Mouse (Mus musculus) inflammation-experienced regulatory T-cells, adult 6 months (primary cell): ENCODE data around the gene Bod1l. TPM values are rescaled to one million over a fixed set of nuclear protein-coding genes. Genes with fewer than 3 reads are reported as not detected.

ENCODE experiments used
- ATAC-seq: one replicate; pipeline ENCODE4 v1.8.0; 2017
- polyA plus RNA-seq, 3 experiments: library from polyadenylated mRNA; unstranded; fragments of 100-300 nt; shearing (Covaris generic); gene quantifications; one replicate each; pipeline ENCODE4 v1.2.1; 2017

The Bod1l gene
- polyA plus RNA-seq: 10 to 100 TPM; 32.6 to 41.4 (median 38.2) TPM

DNA sequence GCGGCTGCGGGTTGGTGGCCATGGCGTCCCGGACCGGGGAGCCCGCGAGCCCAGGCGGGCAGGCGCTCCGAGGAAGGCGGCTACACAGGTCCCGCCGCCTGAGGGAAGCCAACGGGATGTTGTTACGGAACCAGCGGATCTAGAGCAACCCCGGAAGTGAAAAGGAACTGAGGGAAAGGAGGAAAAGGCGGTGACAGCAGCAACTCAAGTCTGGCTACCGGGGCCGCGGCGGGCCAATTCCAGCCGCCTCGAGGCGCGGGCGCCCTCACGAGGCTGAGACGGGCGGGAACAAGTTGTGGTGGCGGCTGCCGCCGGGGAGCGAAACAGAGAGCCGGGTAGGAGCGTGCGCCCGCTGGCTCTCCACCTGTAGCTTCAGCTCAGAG is at the start of gene Bod1l:
TSS of gene Bod1l (minus strand) at position 169 of the 383 bp plus-strand sequence.
- peak; percentile 85 for ATAC-seq

DNA sequence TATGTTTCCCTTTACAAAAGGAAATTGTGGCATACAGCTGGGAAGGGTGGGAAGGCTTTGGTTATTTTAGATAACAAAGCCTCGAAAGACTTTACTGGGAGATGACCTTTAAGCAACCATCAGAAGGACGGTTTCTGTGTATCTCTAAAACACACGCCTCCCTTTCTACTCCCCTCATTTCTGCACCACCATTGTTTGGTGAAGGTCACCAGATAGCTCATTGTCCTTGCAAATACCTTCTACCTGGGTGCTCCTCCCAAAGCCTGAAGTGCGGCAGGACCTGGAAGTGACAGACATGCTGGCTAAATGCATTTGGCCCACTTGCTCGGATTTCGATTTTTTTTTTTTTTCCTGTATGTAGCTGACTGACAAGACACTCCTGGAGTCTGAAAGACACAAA is 49.2 kb upstream of the Bod1l start:
- ATAC-seq: no peak

DNA sequence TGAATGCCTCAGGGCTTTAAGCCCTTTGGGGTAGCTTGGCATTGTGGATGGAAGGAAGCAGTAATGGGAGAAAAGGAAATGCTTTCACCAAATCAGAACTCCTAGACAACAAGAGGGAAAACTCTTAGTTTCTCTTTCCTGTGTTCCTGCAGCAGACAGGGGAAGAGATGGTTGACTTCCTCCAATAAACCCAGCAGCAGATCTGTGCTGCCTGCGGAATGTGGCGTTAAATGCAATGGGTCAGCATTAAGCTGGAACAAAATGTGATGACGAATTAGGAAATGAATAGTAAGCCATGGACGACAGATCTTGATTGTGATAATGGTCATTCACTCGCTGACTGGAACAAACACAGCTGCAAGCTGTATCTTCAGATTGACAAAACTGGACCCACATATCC is 46.8 kb upstream of the Bod1l start:
- ATAC-seq: no peak

DNA sequence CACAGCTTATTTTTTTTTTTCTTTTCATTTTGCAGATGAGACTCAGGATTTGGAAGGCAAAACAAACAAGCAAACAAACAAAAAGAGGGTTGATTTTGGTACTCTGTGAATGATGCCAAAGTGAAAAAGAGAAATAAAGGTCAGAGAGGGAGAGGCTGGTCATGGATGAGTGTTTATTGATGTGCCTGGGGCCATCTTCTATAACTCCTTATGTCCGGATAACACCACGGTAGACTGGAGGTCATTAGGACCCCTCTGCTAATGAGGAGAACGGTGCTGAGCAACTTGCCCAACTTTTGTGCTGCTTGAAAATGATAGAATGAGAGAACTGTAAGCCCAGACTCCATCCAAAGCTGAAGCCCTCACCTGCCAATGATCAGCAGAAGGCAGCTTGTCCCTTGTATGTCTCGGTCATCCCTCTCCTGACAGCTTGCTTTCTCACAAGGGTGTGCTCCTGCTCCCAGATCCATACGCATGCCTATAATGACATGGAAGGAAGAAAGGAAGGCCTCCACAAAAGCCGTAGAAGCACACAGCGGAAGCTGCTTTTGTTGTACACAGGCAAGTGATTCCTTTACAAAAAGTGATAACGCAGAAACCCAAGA is 45.2 kb upstream of the Bod1l start:
- ATAC-seq: no peak

DNA sequence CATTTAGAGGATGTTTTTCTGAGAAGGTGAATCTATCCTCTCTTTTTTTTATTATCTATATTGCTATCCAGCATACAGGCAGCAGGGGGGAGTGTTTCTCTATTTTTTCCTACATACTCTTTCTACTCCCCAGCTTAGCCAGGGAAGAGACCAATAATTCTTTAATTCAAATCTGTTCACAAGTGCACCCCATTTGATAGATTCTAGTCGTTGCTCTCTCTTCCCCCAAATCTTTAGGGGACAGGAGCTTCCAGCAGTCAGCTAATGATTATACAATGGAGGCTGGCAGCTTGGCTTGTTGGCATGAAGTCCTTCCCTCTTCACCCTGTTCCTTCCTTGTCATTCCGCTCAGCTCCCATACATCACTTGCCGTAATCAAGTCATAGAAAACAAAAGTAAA is 44.7 kb upstream of the Bod1l start:
- no peak for ATAC-seq

DNA sequence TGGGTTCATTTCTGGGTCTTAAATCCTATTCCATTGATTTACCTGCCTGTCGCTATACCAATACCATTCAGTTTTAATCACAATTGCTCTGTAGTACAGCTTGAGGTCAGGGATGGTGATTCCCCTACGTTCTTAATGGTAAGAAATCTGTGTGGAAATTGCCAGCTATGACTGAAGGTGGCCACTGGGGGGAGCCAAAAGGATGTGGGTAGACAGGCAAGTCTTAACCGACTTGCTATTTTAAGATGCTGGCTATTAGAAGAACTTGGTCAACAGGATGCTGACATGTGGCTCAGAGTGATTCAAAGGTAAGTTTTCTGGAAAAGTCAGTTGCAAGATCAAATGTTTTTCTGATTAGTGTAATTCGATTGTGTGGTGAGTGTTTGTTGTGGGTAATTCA is 43.6 kb upstream of the Bod1l start:
- ATAC-seq: peak; percentile 71

DNA sequence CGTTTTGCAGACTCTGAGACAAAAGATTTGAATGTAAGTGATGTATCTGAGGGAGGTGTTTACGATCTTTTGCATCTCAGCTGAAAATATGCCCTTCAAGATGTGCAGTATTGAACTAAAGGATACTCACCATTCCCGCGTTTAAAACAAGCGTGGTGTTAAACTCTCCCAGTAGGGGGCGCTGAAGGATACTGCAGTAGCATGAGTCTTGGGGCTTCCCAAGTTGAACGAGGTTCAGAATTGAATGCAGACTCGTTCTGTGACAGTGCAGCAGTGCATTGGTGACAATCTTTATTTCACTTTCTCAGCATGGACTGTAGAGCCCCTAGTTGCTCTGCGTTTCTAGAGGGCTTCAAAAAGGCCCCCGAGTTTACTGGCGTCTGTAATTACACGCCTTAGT is 40.4 kb upstream of the Bod1l start:
- no peak for ATAC-seq

DNA sequence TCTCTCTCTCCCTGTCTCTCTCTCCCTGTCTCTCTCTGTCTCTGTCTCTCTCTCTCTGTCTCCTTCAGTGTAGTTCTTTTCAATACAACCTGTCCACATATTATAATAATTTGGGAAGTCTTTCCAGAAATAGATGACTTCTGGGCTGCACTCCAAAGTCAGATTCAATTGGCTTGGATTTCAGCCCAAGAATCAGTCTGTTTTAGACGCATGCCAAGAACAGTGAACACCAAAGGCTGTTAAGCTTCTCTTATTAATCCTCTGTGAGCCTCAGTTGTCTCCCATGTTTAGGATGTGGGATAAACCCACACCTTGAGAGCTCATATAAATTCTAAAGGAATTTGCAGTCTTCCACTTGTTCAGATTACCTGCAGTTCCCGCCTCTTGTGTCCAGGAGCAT is 27.0 kb upstream of the Bod1l start:
- no peak for ATAC-seq

DNA sequence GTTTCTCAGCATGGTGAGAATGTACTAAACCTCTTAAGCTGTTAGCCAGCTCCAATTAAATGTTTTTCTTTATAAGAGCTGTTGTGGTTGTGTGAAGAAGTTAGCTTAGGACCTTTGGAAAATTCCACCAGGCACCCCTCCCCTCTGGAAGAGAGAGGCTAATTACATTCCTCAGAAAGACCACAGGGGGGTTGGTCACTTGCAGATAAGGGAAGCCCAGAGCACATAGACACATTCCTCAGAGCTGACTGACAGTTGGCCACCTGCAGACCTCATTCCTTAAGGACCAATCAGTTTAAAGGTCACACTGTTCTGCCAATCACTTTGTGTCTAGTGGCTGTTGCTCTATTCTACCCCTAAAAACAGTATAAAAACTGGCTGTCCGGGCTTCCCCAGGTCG is 11.7 kb upstream of the Bod1l start:
- ATAC-seq: no peak

DNA sequence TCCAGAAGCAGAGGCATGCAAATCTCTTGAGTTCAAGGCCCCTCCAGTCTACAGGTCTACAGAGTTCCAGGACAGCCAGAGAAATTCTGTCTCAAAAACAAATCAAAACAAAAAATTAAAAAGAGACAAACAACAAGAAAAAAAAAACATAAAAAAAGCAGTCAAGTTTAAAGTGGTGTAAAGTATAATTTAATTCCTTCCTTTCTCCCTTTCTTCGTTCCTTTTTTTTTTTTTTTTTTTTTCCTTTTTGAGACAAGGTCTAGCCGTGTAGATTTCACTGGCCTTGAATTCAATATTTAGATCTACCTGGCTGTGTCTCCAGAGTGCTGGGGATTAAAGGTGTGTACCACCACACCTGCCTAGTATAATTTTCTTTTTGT is 1.4 kb upstream of the Bod1l start:
- no peak for ATAC-seq

DNA sequence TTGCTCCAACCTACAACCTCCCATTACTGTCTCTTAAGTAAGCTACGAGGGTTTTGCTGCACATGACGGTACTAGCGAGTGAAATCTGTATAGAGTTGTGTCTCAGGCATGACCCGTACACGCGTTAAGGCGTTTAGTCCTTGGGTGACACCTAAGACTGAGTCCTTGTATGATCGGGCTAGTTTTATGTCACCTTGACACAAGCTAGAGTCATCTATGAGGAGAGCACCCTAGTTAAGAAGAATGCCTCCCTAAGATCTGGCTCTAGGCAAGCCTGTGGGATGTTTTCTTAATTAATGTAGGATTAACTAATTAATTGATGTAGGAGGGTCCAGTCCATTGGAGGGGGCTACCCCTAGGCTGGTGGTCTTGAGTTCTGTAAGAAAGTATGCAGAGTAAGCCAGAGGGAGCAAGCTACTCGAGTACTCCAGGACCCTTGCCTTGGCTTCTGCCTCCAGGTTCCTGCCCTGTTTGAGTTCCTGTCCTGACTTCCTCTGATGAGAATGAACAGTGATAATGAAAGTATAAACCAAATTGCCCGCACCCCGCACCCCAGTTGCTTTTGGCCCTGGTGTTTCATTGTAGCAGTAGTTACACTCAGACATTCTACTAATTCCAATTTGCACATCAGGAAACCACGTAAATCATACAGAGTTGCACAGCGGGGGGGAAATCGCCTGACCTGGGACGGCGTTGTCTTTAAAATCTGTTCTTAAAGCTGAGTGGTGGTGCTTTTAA is 874 bp upstream of the Bod1l start:
- ATAC-seq: peak; percentile 55

DNA sequence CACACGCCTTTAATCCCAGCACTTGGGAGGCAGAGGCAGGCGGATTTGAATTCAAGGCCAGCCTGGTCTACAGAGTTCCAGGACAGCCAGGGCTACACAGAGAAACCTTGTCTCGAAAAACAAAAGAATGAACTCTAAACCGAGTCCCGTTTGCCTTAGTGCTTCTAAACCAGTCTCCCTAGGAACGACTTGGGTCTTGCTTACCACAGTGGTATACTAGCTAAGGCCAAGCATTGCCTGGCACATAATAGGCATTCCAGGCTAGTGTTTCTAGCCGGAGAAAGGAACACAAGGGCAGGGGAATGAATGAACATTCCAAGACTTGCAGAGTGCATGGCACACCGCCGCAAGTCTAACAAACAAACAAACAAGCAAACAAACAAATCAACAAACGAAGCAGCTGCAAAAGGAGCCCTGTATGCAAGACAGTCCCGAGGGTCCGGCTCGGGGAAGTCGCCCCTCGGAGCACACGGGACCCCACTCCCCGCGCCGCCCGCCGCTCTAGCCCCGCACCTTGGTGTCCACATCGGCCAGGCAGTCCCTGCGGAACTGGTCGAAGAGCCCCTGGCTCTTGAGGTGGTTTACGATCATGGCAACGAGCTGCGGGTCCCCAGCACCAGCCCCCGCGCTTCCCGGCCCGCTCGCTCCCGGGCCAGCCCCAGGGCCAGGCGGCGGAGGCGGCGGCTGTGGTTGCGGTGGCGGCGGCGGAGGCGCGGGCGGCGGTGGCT is 532 bp downstream of the Bod1l start:
- ATAC-seq: no peak

DNA sequence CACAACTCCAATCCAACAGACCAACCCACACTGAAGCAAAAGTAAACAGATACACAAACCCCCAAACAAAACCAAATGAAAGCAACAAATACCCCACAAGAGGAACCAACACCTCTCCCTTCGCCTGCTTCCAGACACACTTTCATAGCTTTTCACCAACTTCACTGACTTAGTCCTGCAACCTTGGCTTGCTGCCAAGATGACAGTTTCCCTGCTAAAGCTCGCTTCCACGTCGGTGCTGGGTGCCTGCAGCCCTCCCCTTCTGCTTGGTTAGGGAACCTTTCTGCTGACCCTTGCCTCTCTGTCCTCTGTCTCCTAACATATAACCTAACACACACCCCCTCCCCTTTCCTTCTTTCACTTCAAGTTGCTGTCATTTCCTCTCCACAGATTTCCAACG is 1.4 kb downstream of the Bod1l start:
- ATAC-seq: no peak

DNA sequence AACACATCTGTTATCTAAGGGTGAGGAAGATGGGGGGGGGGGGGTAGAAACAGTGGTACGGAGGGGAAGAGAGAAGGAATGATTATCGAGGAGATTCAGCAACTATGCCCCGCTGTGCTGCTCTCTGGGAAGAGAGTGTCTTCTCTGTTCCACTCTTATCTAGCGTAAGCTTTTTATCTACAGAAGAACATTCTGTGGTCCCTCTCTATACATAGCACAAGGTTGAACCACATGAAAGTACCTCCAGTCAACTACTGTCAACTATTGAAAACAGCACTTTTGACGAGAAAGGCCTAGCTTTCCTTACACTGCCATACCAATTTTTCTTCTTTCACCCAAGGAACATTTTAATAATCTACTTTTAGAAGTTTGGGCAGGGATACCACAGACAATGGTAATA is 2.4 kb downstream of the Bod1l start:
- no peak for ATAC-seq

DNA sequence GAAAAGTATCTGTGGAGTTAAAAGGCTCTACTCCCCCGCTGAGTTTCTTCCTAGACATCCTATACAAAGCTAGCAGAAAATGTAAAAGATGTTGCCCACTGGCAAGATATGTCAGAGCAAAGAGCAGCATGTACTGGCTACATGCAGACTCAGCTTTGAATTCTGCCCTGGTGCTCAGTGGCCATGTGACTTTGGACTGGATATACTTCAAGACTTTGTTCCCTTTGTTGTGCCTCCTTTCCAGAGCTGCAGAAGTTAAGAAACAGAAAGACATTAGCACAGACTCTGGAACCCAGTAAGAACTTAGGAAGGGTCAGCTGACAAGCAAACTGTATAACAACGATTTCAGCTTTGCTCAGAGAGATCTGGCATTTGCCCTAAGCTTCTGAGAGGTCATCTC is 14.0 kb downstream of the Bod1l start:
- ATAC-seq: no peak

DNA sequence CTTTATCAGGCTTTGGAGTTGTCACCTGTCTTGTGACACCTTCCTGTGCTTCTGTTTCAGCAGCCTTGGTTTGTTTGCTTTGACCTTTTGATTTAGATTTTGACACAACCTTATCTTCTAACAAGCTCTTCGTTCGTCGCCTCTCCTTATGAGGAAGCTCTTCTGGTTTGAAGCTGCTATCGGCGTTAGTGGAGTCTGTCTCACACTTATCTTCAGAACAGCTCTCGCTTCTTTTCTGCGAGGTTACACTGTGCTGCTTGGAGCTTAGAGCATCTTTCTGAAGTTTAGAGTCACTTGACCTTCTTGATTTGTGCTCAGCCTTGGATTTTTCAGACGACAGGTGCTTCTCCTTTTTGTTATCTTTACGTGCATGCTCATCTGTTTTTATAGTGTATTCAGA is 23.0 kb downstream of the Bod1l start:
- no peak for ATAC-seq

DNA sequence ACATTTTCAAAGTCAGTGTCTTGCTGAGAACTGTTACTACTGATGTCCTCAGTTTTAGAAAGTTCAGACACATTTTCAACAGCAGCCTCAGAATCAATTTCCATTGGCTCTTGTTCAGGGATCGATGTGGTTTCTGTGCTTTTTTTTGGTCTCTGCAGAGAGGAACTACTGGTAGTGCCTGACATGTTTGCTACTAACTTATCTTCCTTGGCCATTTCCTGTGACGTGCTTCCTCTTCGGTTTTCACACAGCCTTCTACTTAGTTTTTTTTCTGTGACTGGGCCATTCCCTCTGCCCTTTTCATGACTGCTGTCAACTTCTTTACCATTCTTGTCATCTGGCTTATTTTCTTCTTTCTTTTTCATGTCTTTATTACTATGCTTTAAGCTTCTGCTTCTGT is 23.6 kb downstream of the Bod1l start:
- no peak for ATAC-seq

DNA sequence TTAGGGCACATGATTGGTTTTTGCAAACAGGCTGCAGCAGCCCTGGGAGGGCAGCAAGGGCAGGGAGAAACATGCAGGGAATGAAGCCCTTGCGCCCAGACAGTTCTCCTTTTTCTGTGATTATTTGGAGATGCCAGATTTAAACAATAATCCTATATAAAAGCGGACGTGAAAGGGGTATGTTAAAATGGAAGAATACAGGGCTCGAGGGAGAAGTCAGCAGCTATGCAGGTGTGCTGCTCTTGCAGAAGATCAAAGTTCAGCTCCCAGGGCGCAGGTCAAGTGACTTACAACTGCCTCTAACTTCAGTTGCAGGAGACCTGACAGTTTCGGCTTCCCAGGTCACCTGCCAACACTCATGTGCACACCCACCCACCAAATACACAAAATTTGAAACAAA is 31.6 kb downstream of the Bod1l start:
- no peak for ATAC-seq

DNA sequence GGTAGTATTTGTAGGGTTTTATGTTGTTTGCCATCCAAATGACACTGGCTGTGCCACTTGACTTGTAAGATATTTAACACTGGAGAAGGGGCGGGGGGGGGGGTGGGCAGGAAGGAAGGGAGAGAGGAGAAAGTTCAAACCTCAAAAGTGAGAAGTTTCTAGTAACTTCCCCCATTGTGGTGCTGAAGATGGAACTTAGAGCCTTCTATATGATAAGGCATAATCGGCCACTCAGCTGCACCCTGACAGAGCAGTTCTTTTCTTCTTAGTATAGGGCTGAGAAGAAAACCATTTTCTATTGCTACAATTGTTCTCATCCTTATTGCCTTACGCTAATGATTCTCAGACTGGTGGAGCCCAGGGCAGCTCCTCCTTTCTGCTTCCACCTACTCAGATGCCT is 32.8 kb downstream of the Bod1l start:
- no peak for ATAC-seq

DNA sequence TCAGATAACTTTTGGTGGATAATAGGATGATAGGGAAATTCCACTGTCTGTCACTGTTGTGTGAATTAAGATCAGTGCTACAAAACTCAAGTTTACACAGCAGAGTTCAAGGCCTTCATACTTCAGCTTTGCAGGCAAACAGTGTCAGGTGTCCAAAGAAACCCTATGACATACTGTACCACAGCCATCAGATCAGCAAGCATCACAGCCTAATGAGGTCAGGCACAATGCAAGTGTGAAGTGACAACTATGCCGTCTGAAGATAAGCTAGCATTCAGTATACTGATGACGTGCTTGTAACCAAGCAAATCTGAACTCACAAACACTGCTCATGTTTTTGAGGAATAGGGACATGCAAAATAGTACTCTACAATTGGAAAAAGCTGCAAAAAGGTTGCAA is 36.7 kb downstream of the Bod1l start:
- no peak for ATAC-seq

DNA sequence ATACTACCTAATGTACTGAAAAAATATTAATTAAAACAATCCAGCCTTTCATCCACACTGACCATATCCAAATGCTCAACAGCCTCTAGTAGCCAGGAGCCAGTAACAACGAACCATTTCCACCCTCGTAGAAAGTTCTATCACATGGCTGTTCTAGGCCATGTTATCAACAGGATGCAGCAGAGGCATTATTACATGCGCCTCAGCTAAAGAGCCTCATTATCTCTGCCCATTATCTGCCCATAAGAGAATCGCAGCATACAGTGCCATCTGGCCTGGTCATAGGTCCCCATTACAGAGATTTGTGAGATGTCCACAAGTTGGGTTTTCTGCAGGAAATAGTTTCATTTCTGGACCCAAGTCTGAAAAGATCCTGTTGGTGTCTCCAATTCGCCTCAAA is 37.9 kb downstream of the Bod1l start:
- ATAC-seq: no peak

DNA sequence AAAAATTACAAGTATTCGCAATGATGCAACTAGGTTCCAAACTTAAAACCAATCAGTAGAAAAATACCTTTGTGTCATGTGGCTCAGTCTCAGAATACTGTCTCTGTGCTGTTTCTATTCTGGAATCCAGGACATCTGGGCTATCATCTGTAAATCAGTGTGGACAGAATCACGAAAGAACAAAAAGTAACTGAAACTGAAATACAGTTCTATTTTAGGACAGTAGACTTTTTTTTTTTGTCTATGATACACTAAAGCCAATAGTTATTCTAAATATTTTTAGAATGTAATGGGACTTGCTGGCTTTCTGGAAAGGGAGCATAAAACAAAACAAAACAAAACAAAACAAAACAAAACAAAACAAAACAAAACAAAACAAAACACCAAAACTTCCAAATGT is 39.0 kb downstream of the Bod1l start:
- ATAC-seq: no peak

DNA sequence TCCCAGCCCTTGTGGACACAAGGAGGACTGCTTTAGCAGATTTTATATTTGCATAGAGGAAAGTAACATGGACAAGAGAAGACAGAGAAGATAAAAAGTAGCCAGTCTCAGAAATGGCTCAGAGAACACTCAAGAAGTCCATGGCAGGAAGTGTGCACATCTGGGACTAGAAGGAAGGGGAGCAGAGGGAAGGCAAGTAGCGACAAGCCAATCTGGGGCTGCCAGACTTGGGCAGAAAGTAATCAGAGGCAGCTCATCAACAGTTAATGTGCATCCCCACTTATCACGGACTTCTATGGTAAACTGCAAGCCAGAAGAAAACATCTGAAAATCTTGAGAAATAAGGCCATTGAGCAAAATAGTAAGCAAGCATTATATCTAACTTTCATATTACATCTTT is 39.5 kb downstream of the Bod1l start:
- no peak for ATAC-seq

DNA sequence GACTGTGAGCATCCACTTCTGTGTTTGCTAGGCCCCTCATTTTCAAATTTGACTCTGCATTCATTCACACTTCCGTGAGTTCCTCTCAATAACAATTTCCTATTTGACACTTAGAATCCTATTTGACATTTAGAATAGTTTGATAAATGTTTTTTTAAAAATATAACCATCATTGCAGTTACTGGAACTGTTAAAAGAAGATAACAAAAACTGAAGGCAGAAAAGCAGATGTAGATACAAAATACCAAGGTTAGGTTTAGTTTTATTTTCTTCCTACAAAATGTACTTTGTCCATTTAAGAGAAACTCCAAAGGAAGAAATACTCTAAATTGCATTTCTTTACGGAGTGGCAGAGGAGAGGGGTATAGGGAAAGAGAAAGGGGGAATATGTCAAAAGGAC is 42.5 kb downstream of the Bod1l start:
- no peak for ATAC-seq
